Mouse (Mus musculus) heart, adult 10 weeks (tissue): Measurements from ENCODE around the gene Sh3bp2. TPM values are rescaled to one million over a fixed set of nuclear protein-coding genes. Genes with fewer than 3 reads are reported as not detected.

Experiments used
- polyA plus RNA-seq: library from polyadenylated mRNA; stranded (reverse); fragments of 350-450 nt; fragmentation: Illumina TruSeq; extraction: RNeasy Lipid Tissue Mini Kit (QIAGEN cat#74804); gene quantifications from one replicate; pipeline ENCODE4 v1.2.3, GENCODE M21; 2014; ENCODE audit warnings: low read depth, low replicate concordance

Sh3bp2 gene
- polyA plus RNA-seq, result 2.4 TPM

GRCm38 (mm10) chr5:34525663-34526476 is at the start of gene Sh3bp2:
Sh3bp2 (plus strand) TSS chr5:34525838.

GRCm38 (mm10) chr5:34513466-34514217 is 12.0 kb upstream of the Sh3bp2 start, which contains the start of gene Tnip2:
Tnip2 (minus strand) TSS chr5:34513991.

DNA sequence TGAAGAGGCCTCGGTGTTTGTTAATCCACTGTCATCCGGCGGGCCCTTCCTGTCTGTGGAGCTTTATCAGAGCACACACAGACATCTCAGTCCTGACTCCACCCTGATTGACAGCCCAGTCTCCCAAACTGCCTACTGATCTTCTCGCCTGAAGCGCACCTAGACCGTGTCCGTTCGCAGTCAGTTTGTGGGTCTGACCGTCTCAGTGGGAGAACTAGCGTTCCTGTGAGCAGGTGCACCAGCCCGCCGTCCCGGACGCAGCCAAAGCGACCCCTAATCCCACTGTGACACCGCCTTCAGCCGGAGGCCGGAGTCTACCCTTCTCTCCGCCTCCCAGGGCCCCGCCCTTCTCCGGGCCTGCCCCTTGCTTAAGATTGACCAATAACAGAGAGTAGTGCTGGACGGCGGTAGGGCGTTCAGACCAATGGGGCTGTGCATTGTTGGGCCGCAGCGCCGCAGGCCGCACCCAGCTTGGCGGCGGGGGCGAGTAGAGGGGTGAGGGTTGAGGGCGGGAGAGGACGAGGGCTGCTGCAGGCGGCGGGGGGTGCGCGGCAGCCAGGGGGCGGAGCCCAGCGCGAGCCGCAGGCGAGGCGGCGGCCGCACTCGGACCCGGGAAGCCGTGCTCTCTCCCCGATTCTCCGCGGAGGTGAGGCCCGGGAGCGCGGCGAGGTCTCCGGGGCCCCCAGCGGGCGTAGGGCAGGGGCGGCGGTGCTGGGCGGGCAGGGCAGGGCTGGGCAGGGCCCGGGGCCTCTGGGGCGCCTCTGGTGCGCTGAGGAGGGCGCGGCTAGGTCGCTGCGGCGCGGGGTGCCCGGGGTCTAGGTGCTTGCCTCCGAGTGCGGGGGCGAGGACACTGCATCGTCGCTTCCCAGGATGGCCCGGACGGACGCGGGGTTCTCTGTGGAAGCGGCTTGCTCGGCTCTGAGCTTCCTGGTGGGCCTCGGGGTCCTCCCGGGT is 47.9 kb downstream of the Sh3bp2 start, which contains the start of gene Add1:
TSS of gene Add1 (plus strand) at position 397 of the 954 bp plus-strand sequence.

Other genes with a start within 250 kb of the Sh3bp2 start
- gene Zfyve28, start 237.4 kb upstream of the Sh3bp2 start, polyA plus RNA-seq, result 0.71 TPM
- gene Cfap99, start 237.2 kb upstream of the Sh3bp2 start, polyA plus RNA-seq, result not detected
- gene Rnf4, start 189.5 kb upstream of the Sh3bp2 start, polyA plus RNA-seq, result 29.3 TPM
- 12.8 TPM for gene Fam193a, start 155.9 kb upstream of the Sh3bp2 start, polyA plus RNA-seq
- gene Tnip2, start 11.8 kb upstream of the Sh3bp2 start, polyA plus RNA-seq, result 13.7 TPM
- gene Add1, start 47.8 kb downstream of the Sh3bp2 start, polyA plus RNA-seq, result 117 TPM
- gene Mfsd10, start 111.4 kb downstream of the Sh3bp2 start, polyA plus RNA-seq, result 18.5 TPM
- 17.2 TPM for gene Nop14, start 134.3 kb downstream of the Sh3bp2 start, polyA plus RNA-seq
- 5.7 TPM for gene Grk4, start 134.5 kb downstream of the Sh3bp2 start, polyA plus RNA-seq
- gene Htt, start 235.9 kb downstream of the Sh3bp2 start, polyA plus RNA-seq, result 8.1 TPM